In genomic region chr5:125134795-125135468, GRCm38 (mm10) we compare ENCODE assay signal across 8 mouse cellular contexts. TPM values are rescaled to one million over a fixed set of nuclear protein-coding genes. Genes with fewer than 3 reads are reported as not detected.
DNase-seq lines count a peak whose midpoint lies in the region; ATAC-seq and TF ChIP-seq lines count a peak whose summit lies in the region.

No protein-coding gene starts in this region.

- H3K9ac ChIP-seq in forebrain, embryonic 15.5 days (replicated peaks): peak overlapping the region; percentile 16
- peak overlapping the region; percentile 9 for H3K9ac ChIP-seq in hindbrain, embryonic 12.5 days

- TF ChIP-seq CTCF in lung, adult 2 months (IDR thresholded peaks at IDR 0.05; ENCODE audit: insufficient read depth, low read length): no peak
- TF ChIP-seq CTCF in small intestine, adult 2 months (IDR thresholded peaks at IDR 0.05; ENCODE audit: extremely low read depth, insufficient read length, insufficient replicate concordance, low read depth, low read length): no peak

- H3K4me1 ChIP-seq in lung, adult 2 months (ENCODE audit: control insufficient read depth, insufficient read depth, low read length): peaks cover 43% of the 10 kb centered on the region
- peaks cover 95% of the 10 kb centered on the region for H3K4me1 ChIP-seq in forebrain, embryonic 15.5 days
- H3K4me1 ChIP-seq in hindbrain, embryonic 12.5 days: peaks cover 95% of the 10 kb centered on the region
- peaks cover 33% of the 10 kb centered on the region for H3K4me1 ChIP-seq in small intestine, adult 2 months (ENCODE audit: control insufficient read depth, insufficient read depth, insufficient read length, low read length)

- H3K4me2 ChIP-seq in forebrain, embryonic 15.5 days (replicated peaks): peak overlapping the region; percentile 16
- H3K4me2 ChIP-seq in hindbrain, embryonic 12.5 days (replicated peaks): no peak overlapping the region

- H3K9me3 ChIP-seq in forebrain, embryonic 15.5 days: no peaks in the 10 kb centered on the region
- H3K9me3 ChIP-seq in hindbrain, embryonic 12.5 days (replicated peaks): no peaks in the 10 kb centered on the region

- peak overlapping the region; percentile 90 for H3K27ac ChIP-seq in forebrain, embryonic 15.5 days (replicated peaks)
- peak overlapping the region; percentile 92 for H3K27ac ChIP-seq in hindbrain, embryonic 12.5 days
- peak overlapping the region; percentile 6 for H3K27ac ChIP-seq in small intestine, adult 2 months (ENCODE audit: insufficient read depth, low read depth, low read length)

- TF ChIP-seq POLR2A in lung, adult 2 months (IDR thresholded peaks at IDR 0.05; ENCODE audit: borderline replicate concordance, extremely low read depth, low read depth, low read length): no peak
- no peak for TF ChIP-seq POLR2A in small intestine, adult 2 months (IDR thresholded peaks at IDR 0.05; ENCODE audit: low read depth, low read length)

- WGBS in lung, adult 2 months: 19% methylated on average over 11 of the region's 11 CpGs
- 12% methylated on average over 11 of the region's 11 CpGs for WGBS in forebrain, embryonic 15.5 days
- 12% methylated on average over 11 of the region's 11 CpGs for whole genome bisulfite sequencing in hindbrain, embryonic 12.5 days
- 23% methylated on average over 11 of the region's 11 CpGs for WGBS in small intestine, adult 2 months

- no peaks in the 10 kb centered on the region for H3K36me3 ChIP-seq in forebrain, embryonic 15.5 days
- no peaks in the 10 kb centered on the region for H3K36me3 ChIP-seq in hindbrain, embryonic 12.5 days
- no peaks in the 10 kb centered on the region for H3K36me3 ChIP-seq in small intestine, adult 2 months (ENCODE audit: control insufficient read depth, insufficient read depth, low read length)

- H3K4me3 ChIP-seq in lung, adult 2 months (replicated peaks; ENCODE audit: extremely low read depth, low read depth, low read length): no peak overlapping the region
- H3K4me3 ChIP-seq in forebrain, embryonic 15.5 days: no peak overlapping the region
- no peak overlapping the region for H3K4me3 ChIP-seq in hindbrain, embryonic 12.5 days
- H3K4me3 ChIP-seq in small intestine, adult 2 months (ENCODE audit: low read depth, low read length): no peak overlapping the region

- ATAC-seq in forebrain, embryonic 15.5 days (replicated peaks): peak; percentile 62
- peak; percentile 71 for ATAC-seq in hindbrain, embryonic 12.5 days (ENCODE audit: low FRiP score)

- no peaks in the 10 kb centered on the region for H3K27me3 ChIP-seq in forebrain, embryonic 15.5 days
- no peaks in the 10 kb centered on the region for H3K27me3 ChIP-seq in hindbrain, embryonic 12.5 days
- H3K27me3 ChIP-seq in small intestine, adult 2 months (ENCODE audit: control insufficient read depth, insufficient read depth, low read length): no peaks in the 10 kb centered on the region

- peak; percentile 60 to 80 for DNase-seq in lung, adult 18-20 months
- no peak for DNase-seq in lung, adult 2 months
- peak; percentile 59 to 66 for DNase-seq in left cerebral cortex, adult 18-20 months (ENCODE audit: low spot score in 2 of 2)
- peak; percentile 73 for DNase-seq in lung, postnatal 25 days (ENCODE audit: low spot score)
- no peak for DNase-seq in c-Kit-positive CD71-positive TER-119-positive erythroid progenitor cells, embryonic 14.5 days (ENCODE audit: low spot score)

RNA-seq across cellular contexts. Expression of gene Ncor2, which starts 44.1 kb away (rescaled TPM):
- 65.5 and 78.9 TPM in 2 replicates for polyA plus RNA-seq in lung, adult 2 months (2012; rRNA removed)
- 30.2 and 31.6 TPM in 2 replicates for polyA plus RNA-seq in forebrain, embryonic 15.5 days (2015; fragmentation: Nextera tagmentation; extraction: Ambion mirVana)
- 30.2 and 31.0 TPM in 2 replicates for polyA plus RNA-seq in hindbrain, embryonic 12.5 days (2016; fragmentation: Nextera tagmentation; extraction: Ambion mirVana)
- 100 to 1,000 TPM; 177 to 208 TPM for total RNA-seq in left cerebral cortex, adult 18-20 months (2021)
- 43.2 and 49.9 TPM in 2 replicates for polyA plus RNA-seq in small intestine, adult 2 months (2012; rRNA removed)

Comparison
In these comparisons a context has a peak if more than half of its experiments do, and no peak if none do; other contexts are left out.
1. DNase-seq: peak in lung, adult 18-20 months (2 of 2), left cerebral cortex, adult 18-20 months (2 of 2) and lung, postnatal 25 days (single experiment); none in lung, adult 2 months (single experiment) and c-Kit-positive CD71-positive TER-119-positive erythroid progenitor cells, embryonic 14.5 days (single experiment).
2. H3K27ac ChIP-seq: peak in every context shown above with its lines; median percentile 92 in hindbrain, embryonic 12.5 days; 90 in forebrain, embryonic 15.5 days; 6 in small intestine, adult 2 months.